Mouse (Mus musculus) liver, embryonic 14.5 days (tissue): Measurements from ENCODE around the gene Krt86. TPM values are rescaled to one million over a fixed set of nuclear protein-coding genes. Genes with fewer than 3 reads are reported as not detected.

ENCODE experiments used
- ATAC-seq: fragments of 200-750 bp; cut with Nextera tagmentation; 2 replicates; pipeline ENCODE4 v1.8.0; 2017; ENCODE audit warnings: moderate number of reproducible peaks, mild to moderate bottlenecking, moderate library complexity; ENCODE audit not compliant: insufficient read depth
- DNase-seq, 3 experiments: peaks; one replicate each; pipeline ENCODE4 v3.0.0-alpha.2; 2012 to 2013; ENCODE audit warnings: low read depth in 3 of 3, low spot score in 3 of 3
- H3K27ac ChIP-seq: fragments of 300-500 bp; sonication (generic); 2 replicates; pipeline ENCODE4 v1.5.1; 2014; ENCODE audit warnings: moderate library complexity, mild to moderate bottlenecking, control low read depth, inconsistent platforms
- H3K27me3 ChIP-seq: fragments of 300-500 bp; sonication (generic); 2 replicates; pipeline ENCODE4 v1.6.1; 2014; ENCODE audit warnings: mild to moderate bottlenecking, low read length, moderate library complexity; ENCODE audit not compliant: control insufficient read depth, insufficient read depth
- H3K36me3 ChIP-seq: fragments of 300-500 bp; sonication (generic); replicated peaks from 2 replicates; pipeline ENCODE4 v1.6.1; 2014; ENCODE audit warnings: low read depth; ENCODE audit not compliant: control insufficient read depth, insufficient read depth
- H3K4me1 ChIP-seq, 2 experiments: fragments of 200-500 bp in 1 of 2; fragments of 300-500 bp in 1 of 2; sonication (generic) in 1 of 2; replicated peaks; 2 replicates each; pipeline ENCODE4 v1.6.1; 2012 to 2014; ENCODE audit warnings: antibody characterized with exemption in 1 of 2, inconsistent platforms in 1 of 2, low read length in 1 of 2; ENCODE audit not compliant: control insufficient read depth in 2 of 2, insufficient read depth in 2 of 2
- H3K4me2 ChIP-seq: fragments of 300-500 bp; sonication (generic); 2 replicates; pipeline ENCODE4 v1.6.1; 2014; ENCODE audit warnings: low read depth, mild to moderate bottlenecking, control low read depth, moderate library complexity
- H3K4me3 ChIP-seq, 2 experiments: fragments of 200-500 bp in 1 of 2; fragments of 300-500 bp in 1 of 2; sonication (generic) in 1 of 2; 2 replicates each; pipeline ENCODE4 v1.5.1; 2012 to 2014; ENCODE audit warnings: low read depth in 2 of 2, low read length in 2 of 2, mild to moderate bottlenecking in 2 of 2, control low read depth in 1 of 2, inconsistent platforms in 1 of 2, moderate library complexity in 1 of 2; ENCODE audit not compliant: insufficient read depth in 1 of 2
- H3K9ac ChIP-seq: fragments of 300-500 bp; sonication (generic); replicated peaks from 2 replicates; pipeline ENCODE4 v1.6.1; 2014; ENCODE audit warnings: mild to moderate bottlenecking, control low read depth, moderate library complexity
- H3K9me3 ChIP-seq: fragments of 300-500 bp; sonication (generic); 2 replicates; pipeline ENCODE4 v1.6.1; 2016; ENCODE audit warnings: low read length, mixed read lengths; ENCODE audit not compliant: control insufficient read depth
- CTCF ChIP-seq: IDR thresholded peaks from 2 replicates; pipeline ENCODE4 v1.5.1; 2016; ENCODE audit warnings: antibody characterized with exemption, low read depth, control low read depth
- EP300 ChIP-seq: IDR thresholded peaks from 2 replicates; pipeline ENCODE4 v1.6.1; 2016; ENCODE audit warnings: antibody characterized with exemption, low read depth
- WGBS: fragments of 180-500 bp; shearing (Covaris S2); extraction: QIAGEN DNeasy Blood & Tissue Kit; methylation state at CpG from one replicate; pipeline ENCODE4 v1.1.7; 2014; ENCODE audit not compliant: insufficient replicate concordance; 5-methylcytosine and 5-hydroxymethylcytosine counted together
- polyA plus RNA-seq, 2 experiments: library from polyadenylated mRNA; depleted of rRNA in 1 of 2; stranded (reverse) in 1 of 2; unstranded in 1 of 2; fragments of >200 nt; fragmentation: Nextera tagmentation in 1 of 2; extraction: Ambion mirVana in 1 of 2; gene quantifications; 2 replicates each; pipeline versions ENCODE4 v1.2.1 to v1.2.3; 2012 to 2014

The Krt86 gene
- polyA plus RNA-seq, 2 experiments = not detected

GRCm38 (mm10) chr15:101485911-101486635 lies 12.8 kb downstream of the Krt86 start:
- TF ChIP-seq CTCF (no peak), EP300 (no peak)
- Histone ChIP-seq H3K4me1 (no peaks in the 10 kb centered on the region), H3K4me3 (no peak overlapping the region), H3K9me3 (no peaks in the 10 kb centered on the region), H3K36me3 (no peaks in the 10 kb centered on the region), H3K27me3 (no peaks in the 10 kb centered on the region), H3K9ac (no peak overlapping the region), H3K27ac (no peak overlapping the region), H3K4me2 (no peak overlapping the region)
- no peak for DNase-seq
- no peak for ATAC-seq
- 52% methylated on average over 11 of the region's 11 CpGs for WGBS

- 65% methylated on average over 6 of the region's 6 CpGs for WGBS
- Histone ChIP-seq H3K9ac (no peak within 1 kb of the TSS), H3K9me3 (no peaks in the 10 kb centered on the region), H3K4me3 (no peak within 1 kb of the TSS), H3K36me3 (no peaks in the 10 kb centered on the region), H3K27me3 (no peaks in the 10 kb centered on the region), H3K4me1 (no peaks in the 10 kb centered on the region), H3K4me2 (no peak within 1 kb of the TSS), H3K27ac (no peak within 1 kb of the TSS)
- no peak for DNase-seq
- no peak for TF ChIP-seq EP300
- no peak for TF ChIP-seq CTCF
- no peak for ATAC-seq
Measured at GRCm38 (mm10) chr15:101491431-101491830, 18.2 kb downstream of the Krt86 start, which contains the start of gene Krt83. TSS of gene Krt83 (minus strand) at chr15:101491512.

GRCm38 (mm10) chr15:101492718-101493117 lies 19.4 kb downstream of the Krt86 start:
- no peaks in the 10 kb centered on the region for H3K4me1 ChIP-seq
- no peak for DNase-seq
- H3K36me3 ChIP-seq = no peaks in the 10 kb centered on the region
- no peak overlapping the region for H3K4me2 ChIP-seq
- WGBS = 29% methylated on average over 8 of the region's 8 CpGs
- ATAC-seq = no peak
- H3K9ac ChIP-seq = no peak overlapping the region
- no peaks in the 10 kb centered on the region for H3K9me3 ChIP-seq
- H3K27ac ChIP-seq = no peak overlapping the region
- TF ChIP-seq EP300 (no peak), CTCF (no peak)
- no peak overlapping the region for H3K4me3 ChIP-seq
- no peaks in the 10 kb centered on the region for H3K27me3 ChIP-seq

DNA sequence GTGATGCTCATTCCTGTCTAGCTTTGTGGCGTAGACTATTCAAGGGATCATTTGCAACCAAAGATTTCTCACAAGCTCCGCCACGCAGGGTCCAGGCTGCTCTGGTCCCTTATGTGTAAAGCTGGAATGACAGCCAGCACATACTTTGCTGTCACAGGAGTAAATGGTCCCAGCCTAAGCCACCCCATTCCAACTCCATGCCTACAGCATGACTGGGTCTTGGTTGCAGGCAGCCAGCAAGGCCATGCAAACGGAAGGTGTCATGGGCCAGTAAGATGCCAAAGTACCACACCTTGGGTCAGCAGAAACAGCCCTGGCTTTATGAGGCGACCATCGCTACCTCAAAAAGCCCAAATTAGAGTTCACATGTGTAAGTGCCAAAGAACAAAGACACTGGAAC lies 20.4 kb downstream of the Krt86 start:
- TF ChIP-seq EP300 (no peak), CTCF (no peak)
- H3K4me3 ChIP-seq = no peak overlapping the region
- DNase-seq = no peak
- H3K9ac ChIP-seq = no peak overlapping the region
- H3K36me3 ChIP-seq = no peaks in the 10 kb centered on the region
- WGBS = 66% methylated on average over 6 of the region's 6 CpGs
- no peak for ATAC-seq
- no peaks in the 10 kb centered on the region for H3K9me3 ChIP-seq
- H3K27ac ChIP-seq = no peak overlapping the region
- no peak overlapping the region for H3K4me2 ChIP-seq
- no peaks in the 10 kb centered on the region for H3K27me3 ChIP-seq
- H3K4me1 ChIP-seq = no peaks in the 10 kb centered on the region

GRCm38 (mm10) chr15:101494203-101494602 lies 20.9 kb downstream of the Krt86 start:
- Histone ChIP-seq H3K36me3 (no peaks in the 10 kb centered on the region), H3K4me2 (no peak overlapping the region), H3K4me3 (no peak overlapping the region), H3K9me3 (no peaks in the 10 kb centered on the region), H3K27me3 (no peaks in the 10 kb centered on the region), H3K27ac (no peak overlapping the region), H3K9ac (no peak overlapping the region), H3K4me1 (no peaks in the 10 kb centered on the region)
- no peak for DNase-seq
- TF ChIP-seq CTCF (no peak), EP300 (no peak)
- no peak for ATAC-seq
- WGBS = 19% methylated on average over 1 of the region's 1 CpGs
